Mouse (Mus musculus) liver, embryonic 14.5 days (tissue): ENCODE data around the gene Slc17a7.

ENCODE experiments used
- CTCF ChIP-seq: IDR thresholded peaks from 2 replicates; pipeline ENCODE4 v1.5.1; 2016; ENCODE audit warnings: antibody characterized with exemption, low read depth, control low read depth
- EP300 ChIP-seq: IDR thresholded peaks from 2 replicates; pipeline ENCODE4 v1.6.1; 2016; ENCODE audit warnings: antibody characterized with exemption, low read depth

DNA sequence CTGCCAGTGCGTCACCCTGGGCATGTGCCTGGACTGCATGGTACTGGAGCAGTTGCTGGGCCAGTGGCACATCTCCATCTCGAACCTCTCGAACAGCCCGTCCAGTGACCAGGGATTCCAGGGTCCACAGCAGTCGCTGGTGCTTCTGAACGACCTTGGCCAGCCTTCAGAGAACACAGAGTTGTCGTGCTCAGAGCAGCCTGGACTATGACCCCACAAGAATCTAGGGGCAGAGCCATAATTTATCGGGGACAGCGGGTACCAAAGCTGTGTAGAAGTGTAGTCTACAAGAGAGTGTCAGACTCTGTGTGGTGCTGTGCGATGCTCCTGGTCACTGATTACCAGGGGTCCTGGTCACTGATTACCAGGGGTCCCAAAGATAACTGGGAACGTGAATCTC is 15.8 kb upstream of the Slc17a7 start:
- TF ChIP-seq CTCF (no peak), EP300 (no peak)
